Mouse (Mus musculus) hindbrain, embryonic 13.5 days (tissue): ENCODE data around the gene Unc119b. TPM values are rescaled to one million over a fixed set of nuclear protein-coding genes. Genes with fewer than 3 reads are reported as not detected.
"Not testable (repeated sequence)": the region's sequence is repeated elsewhere in the genome, so short reads cannot be mapped to it uniquely, and the experiment has no call there.

Source experiments
- ATAC-seq: fragments of 200-750 bp; cut with Nextera tagmentation; 2 replicates; pipeline ENCODE4 v1.8.0; 2017; ENCODE audit warnings: moderate TSS enrichment; ENCODE audit not compliant: low FRiP score
- H3K27ac ChIP-seq: fragments of 300-500 bp; sonication (generic); 2 replicates; pipeline ENCODE4 v1.5.1; 2015; ENCODE audit warnings: inconsistent platforms, mild to moderate bottlenecking, moderate library complexity
- H3K27me3 ChIP-seq: fragments of 300-500 bp; sonication (generic); 2 replicates; pipeline ENCODE4 v1.6.1; 2015; ENCODE audit warnings: mild to moderate bottlenecking, inconsistent platforms
- H3K36me3 ChIP-seq: fragments of 300-500 bp; sonication (generic); 2 replicates; pipeline ENCODE4 v1.6.1; 2015; ENCODE audit warnings: mild to moderate bottlenecking, inconsistent platforms
- H3K4me1 ChIP-seq: fragments of 300-500 bp; sonication (generic); replicated peaks from 2 replicates; pipeline ENCODE4 v1.6.1; 2015; ENCODE audit warnings: inconsistent platforms
- H3K4me2 ChIP-seq: fragments of 300-500 bp; sonication (generic); 2 replicates; pipeline ENCODE4 v1.6.1; 2015; ENCODE audit warnings: inconsistent platforms, mild to moderate bottlenecking, moderate library complexity
- H3K4me3 ChIP-seq: fragments of 300-500 bp; sonication (generic); 2 replicates; pipeline ENCODE4 v1.5.1; 2015; ENCODE audit warnings: mild to moderate bottlenecking, inconsistent platforms
- H3K9ac ChIP-seq: fragments of 300-500 bp; sonication (generic); 2 replicates; pipeline ENCODE4 v1.6.1; 2015; ENCODE audit warnings: mild to moderate bottlenecking, inconsistent platforms
- H3K9me3 ChIP-seq: fragments of 300-500 bp; sonication (generic); 2 replicates; pipeline ENCODE4 v1.6.1; 2016; ENCODE audit warnings: inconsistent platforms
- WGBS: fragments of 180-500 bp; shearing (Covaris S2); methylation state at CpG from one replicate; pipeline ENCODE4 v1.1.7; 2015; 5-methylcytosine and 5-hydroxymethylcytosine counted together
- polyA plus RNA-seq: library from polyadenylated mRNA; unstranded; fragments of >200 nt; fragmentation: Nextera tagmentation; extraction: Ambion mirVana; gene quantifications from 2 replicates; pipeline ENCODE4 v1.2.1, GENCODE M21; 2015

Unc119b gene
- polyA plus RNA-seq, 1 experiment from 2014 or later = 38.0 TPM

GRCm38 (mm10) chr5:115155831-115156230, 21.1 kb upstream of the Unc119b start:
- 45% methylated on average over 5 of the region's 5 CpGs for WGBS
- H3K27me3 ChIP-seq = no peaks in the 10 kb centered on the region
- H3K36me3 ChIP-seq = peaks cover 4% of the 10 kb centered on the region
- H3K4me3 ChIP-seq = peak overlapping the region; percentile 95
- ATAC-seq = no peak
- H3K4me2 ChIP-seq = peak overlapping the region; percentile 94
- peaks cover 62% of the 10 kb centered on the region for H3K4me1 ChIP-seq
- no peaks in the 10 kb centered on the region for H3K9me3 ChIP-seq
- H3K9ac ChIP-seq = peak overlapping the region; percentile 64
- H3K27ac ChIP-seq = no peak overlapping the region

GRCm38 (mm10) chr5:115155156-115155631, 20.4 kb upstream of the Unc119b start:
- Histone ChIP-seq H3K4me2 (peak overlapping the region; percentile 94), H3K9ac (peak overlapping the region; percentile 64), H3K9me3 (no peaks in the 10 kb centered on the region), H3K4me1 (peaks cover 62% of the 10 kb centered on the region), H3K36me3 (peaks cover 11% of the 10 kb centered on the region), H3K27ac (0 out of 2 replicates have a peak overlapping the region, but pooled peaks have one; percentile 23), H3K27me3 (no peaks in the 10 kb centered on the region), H3K4me3 (peak overlapping the region; percentile 95)
- ATAC-seq = no peak
- WGBS = 75% methylated on average over 13 of the region's 13 CpGs

- no peaks in the 10 kb centered on the region for H3K27me3 ChIP-seq
- peaks cover 51% of the 10 kb centered on the region for H3K4me1 ChIP-seq
- H3K27ac ChIP-seq = 0 out of 2 replicates have a peak overlapping the region, but pooled peaks have one; percentile 13
- no peak overlapping the region for H3K4me2 ChIP-seq
- no peaks in the 10 kb centered on the region for H3K9me3 ChIP-seq
- ATAC-seq = no peak
- 70% methylated on average over 8 of the region's 8 CpGs for WGBS
- peak overlapping the region; percentile 40; the same call in 1 of the 2 replicates for H3K9ac ChIP-seq
- H3K36me3 ChIP-seq = peaks cover 38% of the 10 kb centered on the region
- H3K4me3 ChIP-seq = no peak overlapping the region
These were observed 17.6 kb upstream of the Unc119b start for GRCm38 (mm10) chr5:115152132-115152956.

GRCm38 (mm10) chr5:115151457-115151856, 16.7 kb upstream of the Unc119b start:
- Histone ChIP-seq H3K9me3 (no peaks in the 10 kb centered on the region), H3K9ac (no peak overlapping the region), H3K4me3 (no peak overlapping the region), H3K27ac (no peak overlapping the region), H3K4me1 (peaks cover 42% of the 10 kb centered on the region), H3K4me2 (no peak overlapping the region), H3K36me3 (peaks cover 46% of the 10 kb centered on the region), H3K27me3 (no peaks in the 10 kb centered on the region)
- 87% methylated on average over 13 of the region's 13 CpGs for WGBS
- no peak for ATAC-seq

GRCm38 (mm10) chr5:115150991-115151390, 16.2 kb upstream of the Unc119b start:
- no peaks in the 10 kb centered on the region for H3K9me3 ChIP-seq
- no peaks in the 10 kb centered on the region for H3K27me3 ChIP-seq
- ATAC-seq = no peak
- H3K9ac ChIP-seq = no peak overlapping the region
- H3K27ac ChIP-seq = no peak overlapping the region
- 86% methylated on average over 5 of the region's 5 CpGs for WGBS
- H3K4me3 ChIP-seq = no peak overlapping the region
- H3K36me3 ChIP-seq = peaks cover 51% of the 10 kb centered on the region
- H3K4me1 ChIP-seq = peaks cover 38% of the 10 kb centered on the region
- no peak overlapping the region for H3K4me2 ChIP-seq

GRCm38 (mm10) chr5:115149675-115150459, 15.1 kb upstream of the Unc119b start:
- Histone ChIP-seq H3K4me3 (no peak overlapping the region), H3K27me3 (no peaks in the 10 kb centered on the region), H3K27ac (no peak overlapping the region), H3K4me1 (peaks cover 26% of the 10 kb centered on the region), H3K9me3 (no peaks in the 10 kb centered on the region), H3K9ac (no peak overlapping the region), H3K36me3 (peaks cover 62% of the 10 kb centered on the region), H3K4me2 (no peak overlapping the region)
- no peak for ATAC-seq
- 95% methylated on average over 14 of the region's 14 CpGs for WGBS

- H3K9me3 ChIP-seq, ATAC-seq, H3K9ac ChIP-seq, H3K27me3 ChIP-seq, H3K4me2 ChIP-seq, H3K4me3 ChIP-seq, H3K27ac ChIP-seq: not testable (repeated sequence)
- no CpG with 5 or more reads among the region's 1 CpGs for WGBS
- Histone ChIP-seq H3K4me1 (peaks cover 16% of the 10 kb centered on the region), H3K36me3 (peaks cover 72% of the 10 kb centered on the region)
These were observed 14.1 kb upstream of the Unc119b start for GRCm38 (mm10) chr5:115148872-115149271.

- Histone ChIP-seq H3K27me3 (no peaks in the 10 kb centered on the region), H3K36me3 (peaks cover 74% of the 10 kb centered on the region), H3K4me3 (no peak overlapping the region), H3K27ac (no peak overlapping the region), H3K4me1 (peaks cover 12% of the 10 kb centered on the region), H3K9ac (no peak overlapping the region), H3K4me2 (no peak overlapping the region), H3K9me3 (no peaks in the 10 kb centered on the region)
- 96% methylated on average over 8 of the region's 8 CpGs for WGBS
- no peak for ATAC-seq
These were observed 13.6 kb upstream of the Unc119b start for GRCm38 (mm10) chr5:115148378-115148777.

GRCm38 (mm10) chr5:115147388-115147787, 12.6 kb upstream of the Unc119b start:
- ATAC-seq = no peak
- no peak overlapping the region for H3K4me3 ChIP-seq
- H3K9me3 ChIP-seq = no peaks in the 10 kb centered on the region
- H3K36me3 ChIP-seq = peaks cover 74% of the 10 kb centered on the region
- no peak overlapping the region for H3K27ac ChIP-seq
- H3K9ac ChIP-seq = no peak overlapping the region
- 0 out of 2 replicates have a peak, but pooled peaks cover 3% of the 10 kb centered on the region for H3K4me1 ChIP-seq
- no peak overlapping the region for H3K4me2 ChIP-seq
- no peaks in the 10 kb centered on the region for H3K27me3 ChIP-seq
- WGBS = 98% methylated on average over 3 of the region's 3 CpGs

GRCm38 (mm10) chr5:115146747-115147130, 12.0 kb upstream of the Unc119b start:
- Histone ChIP-seq H3K36me3 (peaks cover 74% of the 10 kb centered on the region), H3K27me3 (no peaks in the 10 kb centered on the region), H3K27ac (no peak overlapping the region), H3K9ac (no peak overlapping the region), H3K4me3 (no peak overlapping the region), H3K4me2 (no peak overlapping the region), H3K4me1 (no peaks in the 10 kb centered on the region), H3K9me3 (no peaks in the 10 kb centered on the region)
- no peak for ATAC-seq

GRCm38 (mm10) chr5:115145976-115146746, 11.4 kb upstream of the Unc119b start:
- H3K27ac ChIP-seq = no peak overlapping the region
- WGBS = 89% methylated on average over 6 of the region's 6 CpGs
- H3K9me3 ChIP-seq = no peaks in the 10 kb centered on the region
- H3K36me3 ChIP-seq = peaks cover 73% of the 10 kb centered on the region
- ATAC-seq = no peak
- no peak overlapping the region for H3K4me2 ChIP-seq
- no peaks in the 10 kb centered on the region for H3K4me1 ChIP-seq
- H3K9ac ChIP-seq = no peak overlapping the region
- H3K27me3 ChIP-seq = no peaks in the 10 kb centered on the region
- H3K4me3 ChIP-seq = no peak overlapping the region
